Mouse (Mus musculus) retina, postnatal 1 day (tissue): ENCODE data around the gene Nim1k.

ENCODE experiments used
- DNase-seq: peaks from one replicate; pipeline ENCODE4 v3.0.0-alpha.2; 2012

The Nim1k gene

DNA sequence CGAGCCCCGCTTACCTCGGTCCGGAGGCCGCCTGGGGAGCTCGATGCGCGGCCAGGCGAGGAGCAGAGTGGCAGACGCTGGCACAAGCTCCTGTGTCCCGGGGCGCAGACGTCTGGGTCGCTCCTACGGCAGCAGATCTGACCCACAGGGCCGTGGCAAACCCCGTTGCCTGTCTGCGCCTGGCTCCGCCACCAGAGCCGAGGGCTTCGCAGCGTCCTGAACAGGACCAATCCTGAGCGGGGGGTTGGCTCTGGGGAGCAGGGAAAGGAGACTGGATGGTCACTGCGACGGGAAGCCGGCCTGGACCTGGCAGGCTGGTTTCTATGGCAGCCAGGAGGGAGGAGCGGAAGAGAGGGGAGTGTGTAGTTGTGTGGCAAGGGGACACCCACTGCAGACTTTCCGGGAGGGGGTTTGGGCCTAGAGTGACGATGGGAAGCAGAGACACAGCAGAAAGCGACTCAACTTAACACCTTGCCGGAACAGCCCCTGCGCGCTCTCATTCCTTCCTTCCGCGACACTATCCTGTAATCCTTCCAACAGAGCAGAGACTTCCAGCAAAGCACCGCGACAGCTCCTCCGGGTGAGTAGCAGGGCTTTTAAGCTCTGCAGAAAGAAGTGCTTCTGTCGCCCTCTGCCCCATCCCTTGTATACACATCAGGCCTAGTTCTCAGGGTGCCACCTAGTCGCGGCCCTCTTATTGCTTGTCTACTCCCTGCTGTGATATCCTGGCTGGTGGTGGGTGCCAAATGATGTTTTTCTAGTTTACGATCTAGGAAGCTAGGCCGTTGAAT, at the start of gene Nim1k:
Nim1k (minus strand) TSS at position 202 of the 791 bp plus-strand sequence.
- DNase-seq: peak; percentile 93

GRCm38 (mm10) chr13:119797656-119798055, 42.0 kb upstream of the Nim1k start:
- no peak for DNase-seq

- no peak for DNase-seq
Measured at GRCm38 (mm10) chr13:119792791-119793404, 37.2 kb upstream of the Nim1k start.

- DNase-seq: no peak
Measured at GRCm38 (mm10) chr13:119791580-119792135, 36.0 kb upstream of the Nim1k start.

DNA sequence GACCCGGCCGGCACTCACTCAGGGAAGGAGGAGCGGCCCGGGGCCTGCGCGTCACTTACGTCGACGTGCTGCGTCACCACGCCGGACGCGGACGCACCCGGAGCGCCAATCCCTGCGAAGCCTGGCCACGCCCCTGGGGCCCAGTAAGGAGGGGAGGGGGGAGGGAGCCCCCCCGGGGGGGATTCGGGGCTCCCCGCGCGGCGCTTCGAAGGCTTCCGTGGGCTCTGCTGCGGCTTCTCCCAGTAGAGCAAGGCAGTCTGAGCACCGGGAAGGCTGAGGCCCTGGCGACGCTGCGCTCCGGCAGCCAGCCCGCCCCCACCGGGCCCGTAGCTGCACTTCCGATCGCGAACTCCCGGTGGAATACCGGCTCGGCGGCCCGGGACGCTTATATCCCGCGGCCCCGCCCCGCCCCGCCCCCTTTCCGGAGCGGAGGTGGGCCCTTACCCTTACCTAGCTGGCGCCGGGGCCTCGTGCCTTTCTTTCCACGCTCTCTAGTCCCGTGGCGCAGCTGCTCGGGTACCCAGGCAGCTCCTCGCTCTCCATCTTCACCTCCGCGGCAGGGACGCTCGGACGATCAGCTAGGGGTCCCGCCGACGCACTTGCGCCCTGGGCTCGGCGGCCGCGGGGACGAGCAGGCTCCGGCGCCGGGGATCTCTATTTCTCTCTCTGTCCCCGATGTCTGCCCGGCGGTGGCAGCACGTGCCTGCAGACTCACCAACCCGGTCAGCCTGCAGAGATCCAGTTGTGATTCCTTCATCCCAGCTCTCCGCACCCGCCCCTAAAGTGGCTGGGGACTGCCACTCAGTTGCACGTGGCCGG, 35.3 kb upstream of the Nim1k start, which contains the start of gene Zfp131:
Zfp131 (minus strand) TSS at position 129 of the 819 bp plus-strand sequence.
- peak; percentile 97 for DNase-seq

DNA sequence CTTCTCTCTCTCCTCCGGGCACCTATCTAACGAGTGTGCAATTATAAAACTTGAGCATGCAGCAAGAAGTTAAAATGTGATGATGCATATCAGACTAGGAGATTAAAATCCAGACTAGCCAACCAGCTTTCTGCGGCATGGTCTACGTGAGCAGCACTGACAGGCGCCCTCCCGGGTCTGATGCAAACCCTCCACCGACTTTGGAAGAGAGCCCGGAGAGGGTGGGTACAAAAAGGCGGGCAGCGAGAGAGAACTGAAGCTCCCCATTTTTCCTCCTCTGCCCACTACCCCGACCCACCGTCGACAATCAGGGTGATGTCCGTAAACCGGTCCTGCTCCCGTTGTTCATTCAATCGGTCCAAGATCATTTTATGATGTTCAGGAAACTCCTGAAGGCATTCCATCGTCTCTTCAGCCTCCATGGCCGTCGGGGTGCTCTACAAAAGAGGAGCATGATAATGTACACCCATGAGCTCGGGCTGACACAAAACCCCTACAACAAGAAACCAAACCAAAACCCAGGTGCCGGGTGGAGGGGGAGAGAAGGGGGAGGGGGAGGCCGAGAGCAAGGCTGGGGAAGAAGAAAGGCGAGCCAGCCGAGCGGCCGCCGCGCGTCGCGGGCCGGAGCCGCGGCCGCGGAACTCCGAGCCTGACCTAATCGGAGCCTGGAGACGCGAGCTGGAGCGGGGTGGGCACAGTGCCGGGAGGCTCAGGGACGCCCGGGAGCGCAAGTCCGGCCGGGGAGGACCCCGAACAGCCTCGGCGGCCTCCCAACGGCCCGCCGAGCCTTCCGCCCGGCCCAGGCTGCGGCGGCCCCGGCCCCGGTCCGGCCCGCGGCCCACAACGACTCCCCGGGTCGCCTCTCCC, 34.4 kb upstream of the Nim1k start:
- peak; percentile 62 for DNase-seq

DNA sequence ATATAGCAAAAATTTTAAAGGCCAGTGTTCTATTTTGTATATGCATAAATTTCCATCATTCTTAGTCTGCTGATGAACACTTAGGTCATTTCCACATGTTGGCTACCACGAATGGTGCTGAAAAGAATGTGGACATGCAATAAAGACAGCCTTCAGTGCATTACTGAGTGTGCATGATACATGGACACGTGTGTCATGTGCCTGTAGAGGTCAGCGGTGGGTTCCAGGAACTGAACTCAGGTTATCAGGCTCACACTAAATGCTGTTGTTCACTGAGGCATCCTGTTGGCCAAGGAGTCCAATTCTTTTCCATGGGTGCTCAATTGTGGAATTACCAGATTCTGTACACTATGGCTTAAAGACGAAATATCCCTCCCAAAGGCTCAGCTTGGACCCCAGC, 27.9 kb upstream of the Nim1k start:
- DNase-seq: no peak

GRCm38 (mm10) chr13:119768541-119768940, 12.9 kb upstream of the Nim1k start:
- no peak for DNase-seq

DNA sequence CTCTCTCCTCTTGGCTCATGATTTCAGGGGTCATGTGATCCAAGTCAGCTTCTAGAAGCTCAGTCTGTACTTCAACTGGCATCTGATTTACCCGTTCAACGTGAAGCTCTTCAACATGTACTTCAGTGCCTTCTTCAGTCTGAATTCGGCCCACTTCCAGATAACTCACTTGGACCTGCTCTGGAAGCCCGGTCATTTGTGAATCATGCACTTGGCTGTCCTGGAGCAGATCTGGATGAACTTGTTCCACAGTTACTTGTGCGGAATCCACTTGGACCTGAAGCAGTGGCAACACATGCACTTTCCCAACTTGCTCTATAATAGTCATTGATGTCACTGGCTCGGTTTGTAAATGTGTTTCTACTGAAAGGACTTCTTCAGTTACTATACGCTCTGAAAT, 10.8 kb upstream of the Nim1k start:
- no peak for DNase-seq

DNA sequence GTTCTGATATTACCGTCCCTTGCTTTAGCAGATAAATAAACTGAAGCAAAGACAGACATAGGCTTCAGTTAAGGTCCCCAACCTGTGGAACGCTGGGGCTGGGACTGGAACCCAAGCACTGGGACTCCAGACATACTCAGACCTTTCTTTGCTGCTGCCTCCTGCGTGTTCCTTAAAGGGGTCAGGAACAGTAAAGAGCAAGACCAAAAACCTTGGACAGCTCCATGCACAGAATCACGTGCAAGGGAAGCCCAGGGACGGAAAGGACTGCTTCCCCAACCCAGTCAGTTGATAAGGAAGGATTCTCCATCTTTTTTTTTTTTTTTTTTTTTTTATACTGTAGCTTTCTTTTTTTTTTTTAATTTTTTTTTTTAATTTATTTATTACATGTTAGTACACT, 1.1 kb upstream of the Nim1k start:
- DNase-seq: no peak

- peak; percentile 69 for DNase-seq
Measured at GRCm38 (mm10) chr13:119755141-119755547, 538 bp downstream of the Nim1k start.

- DNase-seq: no peak
Measured at GRCm38 (mm10) chr13:119754635-119755020, 1.1 kb downstream of the Nim1k start.

DNA sequence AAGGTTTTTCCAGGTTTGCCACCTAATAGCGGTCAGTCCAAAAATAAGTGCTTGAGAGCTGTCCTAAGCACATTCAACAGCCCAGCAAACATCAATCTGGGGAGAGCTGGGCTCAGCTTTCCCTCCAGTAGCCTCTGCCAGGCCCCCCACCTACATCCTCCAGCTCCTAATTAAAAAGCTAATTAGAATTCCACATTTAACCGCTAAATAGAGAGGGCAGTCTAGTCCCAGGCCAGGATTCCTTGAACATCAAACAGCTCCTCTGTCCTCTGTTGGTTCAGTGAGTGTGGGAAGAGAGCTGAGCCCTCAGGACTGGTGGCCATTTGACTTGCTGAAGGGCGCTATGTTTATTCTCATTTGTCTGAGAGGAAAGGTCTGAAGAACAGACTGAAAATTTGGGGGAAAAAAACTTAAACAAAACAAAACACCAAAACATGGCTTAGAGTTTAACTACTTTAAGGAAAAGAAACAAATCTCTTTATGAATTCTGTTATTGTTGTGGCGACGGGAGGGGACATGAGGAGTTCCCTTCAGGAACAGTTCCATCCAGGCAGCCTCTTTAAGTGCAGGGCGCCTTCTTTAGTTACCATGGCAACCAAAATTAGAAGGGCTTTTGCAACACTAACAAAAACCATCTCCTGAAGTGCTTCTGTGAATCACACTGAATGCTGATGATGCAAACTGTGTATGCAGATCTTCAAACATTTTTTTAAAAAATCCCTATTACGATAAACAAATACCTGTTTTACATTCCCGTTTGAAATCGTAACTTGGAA, 1.6 kb downstream of the Nim1k start:
- DNase-seq: no peak

DNA sequence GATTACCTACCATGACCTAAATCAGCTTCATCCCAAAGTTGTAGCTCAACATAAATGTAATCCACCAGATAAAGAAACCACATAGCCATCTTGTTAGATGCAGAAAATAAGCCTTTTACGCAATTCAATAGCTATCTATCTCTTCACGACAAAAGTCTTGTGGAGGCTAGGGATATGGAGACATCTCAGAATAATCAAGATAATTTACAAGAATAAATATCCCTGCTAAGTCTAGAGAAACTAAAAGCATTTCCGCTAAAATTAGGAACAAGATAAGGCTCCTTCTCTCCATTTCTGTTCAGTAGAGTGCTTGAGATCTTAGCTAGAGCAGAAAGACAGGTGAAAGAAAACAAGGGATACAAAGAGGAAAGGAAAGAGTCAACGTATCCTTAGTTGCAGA, 8.8 kb downstream of the Nim1k start:
- DNase-seq: no peak

- no peak for DNase-seq
Measured at GRCm38 (mm10) chr13:119743470-119743869, 12.2 kb downstream of the Nim1k start.

DNA sequence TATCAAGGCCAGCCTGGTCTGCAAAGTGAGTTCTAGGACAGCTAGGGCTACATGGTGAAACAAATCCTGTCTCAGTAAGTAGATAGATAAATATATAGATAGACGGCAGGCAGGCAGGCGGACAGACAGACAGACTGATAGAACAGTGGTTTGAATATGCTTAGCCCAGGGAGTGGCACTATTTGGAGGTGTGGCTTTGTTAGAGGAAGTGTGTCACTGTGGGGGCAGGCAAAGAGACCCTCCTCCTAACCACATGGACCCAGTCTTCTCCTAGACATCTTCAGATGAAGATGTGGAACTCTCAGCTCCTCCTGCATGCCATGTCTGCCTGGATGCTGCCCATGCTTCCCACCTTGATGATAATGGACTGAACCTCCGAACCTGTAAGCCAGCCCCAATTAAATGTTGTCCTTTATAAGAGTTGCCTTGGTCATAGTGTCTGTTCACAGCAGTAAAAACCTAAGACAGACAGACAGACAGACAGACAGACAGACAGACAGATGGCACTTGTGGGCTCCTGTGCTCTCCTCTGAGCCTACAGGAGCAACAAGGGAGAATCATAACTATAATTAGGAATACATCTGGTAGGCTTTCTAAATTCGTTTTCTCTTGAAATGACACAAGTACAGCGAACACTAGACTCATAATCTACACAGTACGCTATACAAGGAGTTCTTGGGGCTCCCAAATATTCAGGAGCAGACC, 12.8 kb downstream of the Nim1k start:
- no peak for DNase-seq

DNA sequence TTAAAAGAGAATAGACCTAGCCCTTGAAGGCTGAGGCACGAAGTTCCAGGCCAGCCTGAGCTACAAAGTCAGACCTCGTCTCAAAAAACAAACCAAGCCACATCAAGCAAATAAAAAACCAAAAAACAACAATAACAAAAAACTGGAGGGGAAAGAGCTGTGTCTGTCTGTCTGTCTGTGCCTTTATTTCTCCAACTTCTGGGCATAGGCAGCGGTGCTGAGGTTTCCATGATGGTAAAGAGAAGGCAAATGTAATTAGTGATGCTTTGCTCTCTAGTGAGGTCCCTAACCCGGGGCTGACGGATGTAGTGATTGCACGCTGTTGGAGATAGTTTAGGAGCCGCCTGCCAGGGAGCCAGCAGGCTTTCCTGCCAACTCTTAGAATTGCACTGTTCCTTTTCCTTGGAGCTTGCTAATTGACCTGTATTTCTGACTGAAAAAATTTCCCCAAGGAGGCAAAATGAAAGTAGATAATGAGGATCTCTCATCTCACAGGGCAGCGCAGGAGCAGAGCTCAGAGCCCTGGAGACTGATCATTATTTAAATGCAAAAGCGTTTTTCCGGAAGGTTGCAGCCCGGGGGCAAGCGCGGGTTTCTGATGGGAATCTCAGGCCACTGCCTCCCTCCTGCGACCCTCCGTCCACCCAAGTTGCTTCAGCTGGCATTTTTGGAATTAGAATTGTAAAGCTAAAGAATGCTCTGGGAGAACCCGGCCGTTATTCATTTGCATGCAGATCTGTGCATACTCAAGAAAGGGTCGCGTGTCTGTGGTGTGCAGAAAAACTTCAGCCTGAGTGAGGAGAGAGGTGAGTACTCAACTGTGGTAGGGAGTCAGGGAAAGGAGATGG, 14.1 kb downstream of the Nim1k start:
- DNase-seq: peak; percentile 49

GRCm38 (mm10) chr13:119731448-119731847, 24.2 kb downstream of the Nim1k start:
- DNase-seq: no peak

- DNase-seq: no peak
Measured at GRCm38 (mm10) chr13:119729406-119729805, 26.3 kb downstream of the Nim1k start.
